Mouse (Mus musculus): ENCODE measurements around the gene Erc1. TPM values are rescaled to one million over a fixed set of nuclear protein-coding genes. Genes with fewer than 3 reads are reported as not detected.
A peak's percentile ranks its signal among the peaks of the same experiment; 100 is the strongest.

Erc1 gene
- polyA plus RNA-seq, 1 experiment from 2014 or later = 4.0 TPM

DNA sequence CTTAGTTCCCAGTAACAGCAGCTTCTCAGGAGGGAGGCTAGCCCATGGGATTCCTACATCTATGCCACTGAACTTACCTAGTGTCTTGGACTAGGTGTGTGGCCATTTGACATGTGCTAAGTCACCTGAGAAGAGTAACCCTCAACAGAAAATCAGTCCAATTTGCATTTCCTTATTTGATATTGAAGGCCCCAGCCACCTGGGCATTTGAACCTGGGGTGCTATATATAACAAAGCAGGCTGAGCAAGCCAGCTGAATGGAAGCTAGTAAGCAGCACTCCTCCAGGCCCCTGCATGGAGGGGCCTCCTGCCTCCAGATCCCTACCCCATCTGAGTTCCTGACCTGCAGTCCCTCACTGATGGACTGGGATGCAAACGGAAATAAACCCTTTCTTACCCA is 135.5 kb downstream of the Erc1 start:
- DNase-seq (no peak), ATAC-seq (no peak)
- Histone ChIP-seq H3K4me3 (ENCODE audit: low read depth, low read length) (no peak overlapping the region), H3K27me3 (ENCODE audit: insufficient read depth, low read length) (no peaks in the 10 kb centered on the region), H3K9ac (replicated peaks) (no peak overlapping the region), H3K36me3 (replicated peaks; ENCODE audit: insufficient read depth, low read length) (0 out of 2 replicates have a peak, but pooled peaks cover 2% of the 10 kb centered on the region), H3K4me1 (ENCODE audit: insufficient read depth) (0 out of 2 replicates have a peak, but pooled peaks cover 2% of the 10 kb centered on the region), H3K27ac (ENCODE audit: low read depth) (no peak overlapping the region), H3K9me3 (ENCODE audit: low read length) (no peaks in the 10 kb centered on the region), H3K4me2 (ENCODE audit: low read depth, low read length) (no peak overlapping the region)
- WGBS (ENCODE audit: insufficient replicate concordance) = 83% methylated on average over 1 of the region's 1 CpGs
- TF ChIP-seq EP300 (IDR thresholded peaks at IDR 0.05; ENCODE audit: low read depth) (no peak), CTCF (IDR thresholded peaks at IDR 0.05; ENCODE audit: low read depth) (no peak)

DNA sequence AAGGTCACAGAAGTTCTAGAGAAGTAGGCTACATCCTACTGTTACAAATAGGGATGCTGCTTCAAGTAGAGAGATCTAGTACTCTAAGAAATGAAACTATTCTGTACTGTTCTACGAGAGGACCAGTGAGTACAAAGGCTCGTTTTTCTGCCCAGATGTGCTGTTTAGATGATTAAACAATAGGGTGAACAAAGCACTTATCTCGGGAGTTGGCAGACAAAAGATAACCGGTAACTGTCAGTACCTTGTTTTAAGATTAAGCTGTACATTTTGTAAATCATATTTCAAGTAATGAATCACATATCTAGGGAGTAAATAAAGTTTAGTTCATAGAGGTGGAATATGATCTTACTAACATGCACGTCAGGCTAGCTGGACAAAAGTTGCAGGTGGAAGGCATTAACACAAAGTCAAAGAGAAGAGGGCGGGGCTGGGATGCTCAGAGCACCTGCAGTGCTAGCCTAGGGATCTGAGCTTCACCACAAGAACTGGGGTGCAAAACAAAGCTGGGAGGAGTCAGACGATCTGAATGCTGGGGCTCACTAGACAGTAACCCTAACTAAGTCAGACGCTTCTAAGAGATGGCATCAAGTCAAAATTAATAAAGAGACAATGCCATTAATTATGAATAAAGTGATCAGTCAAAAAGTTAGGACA is 136.2 kb downstream of the Erc1 start:
- no peak overlapping the region for H3K4me2 ChIP-seq (ENCODE audit: low read depth, low read length)
- H3K9me3 ChIP-seq (ENCODE audit: low read length) = no peaks in the 10 kb centered on the region
- H3K36me3 ChIP-seq (replicated peaks; ENCODE audit: insufficient read depth, low read length) = 0 out of 2 replicates have a peak, but pooled peaks cover 2% of the 10 kb centered on the region
- WGBS (ENCODE audit: insufficient replicate concordance) = 61% methylated on average over 8 of the region's 8 CpGs
- no peak overlapping the region for H3K27ac ChIP-seq (ENCODE audit: low read depth)
- H3K27me3 ChIP-seq (ENCODE audit: insufficient read depth, low read length) = no peaks in the 10 kb centered on the region
- ATAC-seq = no peak
- H3K9ac ChIP-seq (replicated peaks) = no peak overlapping the region
- DNase-seq = no peak
- peak; percentile 38; the same call in 1 of the 2 replicates for TF ChIP-seq EP300 (IDR thresholded peaks at IDR 0.05; ENCODE audit: low read depth)
- TF ChIP-seq CTCF (IDR thresholded peaks at IDR 0.05; ENCODE audit: low read depth) = no peak
- no peak overlapping the region for H3K4me3 ChIP-seq (ENCODE audit: low read depth, low read length)
- H3K4me1 ChIP-seq (ENCODE audit: insufficient read depth) = 0 out of 2 replicates have a peak, but pooled peaks cover 2% of the 10 kb centered on the region

DNA sequence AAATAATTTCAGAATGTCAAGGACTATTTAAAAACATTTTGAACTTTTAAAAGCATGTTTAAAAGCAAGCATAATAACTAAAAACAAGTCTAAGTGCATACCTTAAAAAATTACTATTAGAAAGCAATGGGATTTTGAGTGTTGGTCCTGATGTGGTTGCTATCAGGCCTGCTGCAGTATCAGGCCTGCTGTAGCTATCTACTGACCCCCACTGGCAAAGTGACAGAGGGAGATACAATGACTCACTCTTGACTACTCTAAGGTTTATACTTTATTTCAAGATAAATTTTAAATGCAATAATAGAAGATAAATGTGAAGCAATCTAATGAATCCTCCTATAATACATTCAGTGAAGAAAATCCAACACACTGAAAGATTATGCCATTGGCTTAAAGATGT is 138.4 kb downstream of the Erc1 start:
- Histone ChIP-seq H3K27ac (ENCODE audit: low read depth) (no peak overlapping the region), H3K9me3 (ENCODE audit: low read length) (no peaks in the 10 kb centered on the region), H3K4me2 (ENCODE audit: low read depth, low read length) (no peak overlapping the region), H3K4me1 (ENCODE audit: insufficient read depth) (0 out of 2 replicates have a peak, but pooled peaks cover 2% of the 10 kb centered on the region), H3K36me3 (replicated peaks; ENCODE audit: insufficient read depth, low read length) (0 out of 2 replicates have a peak, but pooled peaks cover 2% of the 10 kb centered on the region), H3K4me3 (ENCODE audit: low read depth, low read length) (no peak overlapping the region), H3K9ac (replicated peaks) (no peak overlapping the region), H3K27me3 (ENCODE audit: insufficient read depth, low read length) (no peaks in the 10 kb centered on the region)
- peak; percentile 54 for TF ChIP-seq CTCF (IDR thresholded peaks at IDR 0.05; ENCODE audit: low read depth)
- TF ChIP-seq EP300 (IDR thresholded peaks at IDR 0.05; ENCODE audit: low read depth) = no peak
- no peak for DNase-seq
- ATAC-seq = no peak

DNA sequence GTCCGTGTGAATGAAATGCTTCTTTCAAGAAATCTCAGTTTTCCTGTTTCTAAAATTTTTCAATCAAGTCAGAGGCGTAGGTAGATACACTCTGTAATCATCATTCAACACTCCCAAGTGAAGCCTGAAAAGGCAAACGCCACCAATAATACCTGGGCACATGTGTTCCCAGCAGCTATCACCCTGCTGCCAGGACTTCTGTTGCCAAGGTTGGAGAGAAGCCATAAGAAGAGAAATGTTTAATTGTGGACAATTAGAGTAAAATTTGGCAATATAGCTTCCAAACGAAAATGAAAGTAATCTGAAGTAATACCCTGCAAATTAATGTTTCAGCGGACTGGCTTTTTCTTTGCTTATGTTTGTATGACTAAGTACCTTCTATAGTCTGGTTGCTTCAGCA is 140.1 kb downstream of the Erc1 start:
- Histone ChIP-seq H3K9me3 (ENCODE audit: low read length) (no peaks in the 10 kb centered on the region), H3K27me3 (ENCODE audit: insufficient read depth, low read length) (no peaks in the 10 kb centered on the region), H3K9ac (replicated peaks) (no peak overlapping the region), H3K4me2 (ENCODE audit: low read depth, low read length) (no peak overlapping the region), H3K36me3 (replicated peaks; ENCODE audit: insufficient read depth, low read length) (no peaks in the 10 kb centered on the region), H3K4me3 (ENCODE audit: low read depth, low read length) (no peak overlapping the region), H3K27ac (ENCODE audit: low read depth) (no peak overlapping the region), H3K4me1 (ENCODE audit: insufficient read depth) (no peaks in the 10 kb centered on the region)
- no peak for ATAC-seq
- DNase-seq = no peak
- TF ChIP-seq CTCF (IDR thresholded peaks at IDR 0.05; ENCODE audit: low read depth) (no peak), EP300 (IDR thresholded peaks at IDR 0.05; ENCODE audit: low read depth) (no peak)
- WGBS (ENCODE audit: insufficient replicate concordance) = 81% methylated on average over 5 of the region's 5 CpGs

DNA sequence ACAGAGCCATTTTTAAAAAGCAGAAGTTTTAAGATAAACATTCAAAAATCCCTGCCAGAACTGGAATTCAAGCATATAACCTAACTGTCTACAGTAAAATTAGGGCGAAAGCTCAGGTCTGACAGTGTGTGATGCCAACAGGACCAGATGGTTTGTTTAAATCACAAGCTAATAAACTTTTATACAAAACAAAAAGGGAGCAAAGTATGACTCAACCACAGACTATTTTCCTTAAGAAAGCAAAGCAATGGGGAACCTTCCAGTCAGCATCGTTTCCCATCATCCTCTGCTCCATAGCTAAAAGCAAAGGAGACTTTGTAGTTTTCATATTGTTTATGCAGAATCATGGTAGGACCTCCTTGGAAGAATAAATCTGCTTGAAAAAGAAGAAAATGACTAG is 143.1 kb downstream of the Erc1 start:
- H3K27ac ChIP-seq (ENCODE audit: low read depth) = no peak overlapping the region
- TF ChIP-seq CTCF (IDR thresholded peaks at IDR 0.05; ENCODE audit: low read depth) (no peak), EP300 (IDR thresholded peaks at IDR 0.05; ENCODE audit: low read depth) (no peak)

DNA sequence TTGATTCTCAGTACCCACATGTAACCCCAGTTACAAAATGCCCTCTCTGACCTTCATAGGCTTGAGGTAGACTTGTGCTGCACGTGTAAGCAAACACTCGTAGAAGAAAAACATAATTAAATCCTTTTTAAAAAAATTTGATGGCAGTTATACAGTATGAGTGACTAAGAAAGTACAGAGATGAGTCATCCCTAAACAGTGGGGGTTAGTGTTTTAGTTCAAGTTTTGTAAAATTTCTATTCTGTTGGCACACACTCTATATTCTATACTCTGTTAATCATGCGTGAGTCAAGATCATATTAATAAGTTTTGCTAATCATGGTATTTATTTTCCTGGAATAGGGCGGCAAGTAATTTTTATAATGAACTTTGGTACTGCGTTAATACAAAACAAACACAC is 155.2 kb downstream of the Erc1 start:
- no peaks in the 10 kb centered on the region for H3K9me3 ChIP-seq (ENCODE audit: low read length)
- no peaks in the 10 kb centered on the region for H3K27me3 ChIP-seq (ENCODE audit: insufficient read depth, low read length)
- DNase-seq (no peak), ATAC-seq (no peak)
- WGBS (ENCODE audit: insufficient replicate concordance) = 85% methylated on average over 5 of the region's 5 CpGs
- H3K4me2 ChIP-seq (ENCODE audit: low read depth, low read length) = no peak overlapping the region
- no peak overlapping the region for H3K9ac ChIP-seq (replicated peaks)
- H3K27ac ChIP-seq (ENCODE audit: low read depth) = no peak overlapping the region
- no peak overlapping the region for H3K4me3 ChIP-seq (ENCODE audit: low read depth, low read length)
- TF ChIP-seq CTCF (IDR thresholded peaks at IDR 0.05; ENCODE audit: low read depth) (no peak), EP300 (IDR thresholded peaks at IDR 0.05; ENCODE audit: low read depth) (no peak)
- H3K4me1 ChIP-seq (ENCODE audit: insufficient read depth) = no peaks in the 10 kb centered on the region
- 0 out of 2 replicates have a peak, but pooled peaks cover 3% of the 10 kb centered on the region for H3K36me3 ChIP-seq (replicated peaks; ENCODE audit: insufficient read depth, low read length)

More for the DNA sequence above, 143.1 kb downstream of the Erc1 start:
- DNase-seq = no peak
- Histone ChIP-seq H3K4me1 (ENCODE audit: insufficient read depth) (no peaks in the 10 kb centered on the region), H3K36me3 (replicated peaks; ENCODE audit: insufficient read depth, low read length) (no peaks in the 10 kb centered on the region), H3K4me2 (ENCODE audit: low read depth, low read length) (no peak overlapping the region), H3K4me3 (ENCODE audit: low read depth, low read length) (no peak overlapping the region), H3K27me3 (ENCODE audit: insufficient read depth, low read length) (no peaks in the 10 kb centered on the region), H3K9me3 (ENCODE audit: low read length) (no peaks in the 10 kb centered on the region), H3K9ac (replicated peaks) (no peak overlapping the region)
- no peak for ATAC-seq
- 82% methylated on average over 2 of the region's 2 CpGs for WGBS (ENCODE audit: insufficient replicate concordance)

All from liver, postnatal 0 days (tissue).